Comparison of ENCODE assay signal across 11 mouse cellular contexts in the genomic region with DNA sequence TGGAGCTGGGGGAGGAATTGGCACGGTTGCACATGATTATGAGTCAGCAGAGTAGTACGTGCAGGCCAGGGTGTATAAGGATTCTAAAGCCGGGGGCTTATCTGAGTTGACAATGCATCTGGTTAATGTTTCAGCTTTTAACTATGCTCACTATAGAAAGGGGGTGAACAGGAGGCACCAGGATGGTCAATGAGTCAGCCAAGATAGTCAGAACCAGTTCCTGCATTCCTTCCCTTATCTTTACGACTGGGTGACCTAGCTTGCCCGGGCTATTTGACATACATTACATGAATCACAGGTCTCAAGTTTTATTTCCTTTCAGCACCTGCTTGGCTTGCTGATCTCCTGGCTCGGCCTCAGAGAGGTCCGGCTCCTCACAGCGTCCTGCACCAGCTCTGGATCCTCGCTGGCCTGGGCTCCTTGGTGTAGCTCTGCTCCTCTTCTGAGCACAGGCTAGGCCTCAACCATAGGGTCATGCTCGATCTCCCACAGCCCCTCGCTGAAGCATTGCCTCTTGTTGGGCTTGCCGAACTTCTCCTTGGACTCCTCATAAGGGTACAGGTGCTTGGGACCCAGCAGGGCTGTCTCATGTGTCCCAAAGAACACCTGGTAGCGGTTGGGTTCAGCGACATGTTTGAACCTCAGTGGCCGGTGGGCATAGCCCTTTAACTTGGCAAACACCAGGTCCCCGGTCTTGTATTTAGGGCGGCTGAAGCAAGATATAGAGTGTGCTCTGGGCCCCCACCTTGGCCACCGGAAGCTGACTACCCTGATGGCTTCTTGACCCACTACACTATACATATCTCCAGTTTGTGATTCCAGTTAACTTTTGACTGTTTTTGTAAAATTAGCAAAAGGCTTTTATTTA. TPM values are rescaled to one million over a fixed set of nuclear protein-coding genes. Genes with fewer than 3 reads are reported as not detected.
DNase-seq lines count a peak whose midpoint lies in the region; ATAC-seq and TF ChIP-seq lines count a peak whose summit lies in the region.
"Had no signal": no experiment of that assay in that cellular context is flagged by ENCODE, and none has a peak within 500 bp of the region (broad histone marks: within the 10 kb centered on the region; RNA-seq: fewer than 3 reads in every experiment).

No protein-coding gene starts in this region.

- no peak for TF ChIP-seq EP300 in liver, postnatal 0 days (IDR thresholded peaks at IDR 0.05; ENCODE audit: low read depth)

- no peaks in the 10 kb centered on the region for H3K27me3 ChIP-seq in liver, postnatal 0 days (ENCODE audit: insufficient read depth, low read length)
- no peaks in the 10 kb centered on the region for H3K27me3 ChIP-seq in intestine, postnatal 0 days (replicated peaks; ENCODE audit: control insufficient read depth, insufficient read depth, low read length)
- H3K27me3 ChIP-seq in stomach, embryonic 16.5 days (ENCODE audit: control insufficient read depth, insufficient read depth, low read length) = no peaks in the 10 kb centered on the region

- TF ChIP-seq CTCF in liver, postnatal 0 days (IDR thresholded peaks at IDR 0.05; ENCODE audit: low read depth) = no peak
- TF ChIP-seq CTCF in intestine, postnatal 0 days (IDR thresholded peaks at IDR 0.05; ENCODE audit: low read depth) = no peak

- H3K4me2 ChIP-seq in liver, postnatal 0 days (ENCODE audit: low read depth, low read length) = no peak overlapping the region
- peak overlapping the region; percentile 35; the same call in 1 of the 2 replicates for H3K4me2 ChIP-seq in intestine, postnatal 0 days (replicated peaks; ENCODE audit: low read depth)
- no peak overlapping the region for H3K4me2 ChIP-seq in stomach, embryonic 16.5 days (ENCODE audit: low read depth, low read length)

- DNase-seq in liver = peak; percentile 9
- no peak for DNase-seq in liver, postnatal 0 days
- peak; percentile 12 for DNase-seq in heart, postnatal 4 days
- DNase-seq in cerebellum, adult 11 months = no peak
- no peak for DNase-seq in right cerebral cortex, postnatal 36 days (ENCODE audit: low spot score in 2 of 2)
- DNase-seq: adrenal gland, postnatal 10 days; cerebellum, adult 2 months; right cerebral cortex, adult 18-20 months; thymus, postnatal 14 days had no signal

- no peak overlapping the region for H3K27ac ChIP-seq in liver, postnatal 0 days (ENCODE audit: low read depth)
- H3K27ac ChIP-seq in intestine, postnatal 0 days (ENCODE audit: low read depth, low read length) = peak overlapping the region; percentile 73
- H3K27ac ChIP-seq in stomach, embryonic 16.5 days (ENCODE audit: low read length) = peak overlapping the region; percentile 80

- H3K36me3 ChIP-seq in liver, postnatal 0 days (replicated peaks; ENCODE audit: insufficient read depth, low read length) = no peaks in the 10 kb centered on the region
- H3K36me3 ChIP-seq in intestine, postnatal 0 days (ENCODE audit: control insufficient read depth, insufficient read depth) = no peaks in the 10 kb centered on the region
- no peaks in the 10 kb centered on the region for H3K36me3 ChIP-seq in stomach, embryonic 16.5 days (ENCODE audit: control insufficient read depth, insufficient read depth, low read length)

- H3K9me3 ChIP-seq in liver, postnatal 0 days (ENCODE audit: low read length) = peaks cover 6% of the 10 kb centered on the region; the same call in 1 of the 2 replicates
- no peaks in the 10 kb centered on the region for H3K9me3 ChIP-seq in intestine, postnatal 0 days (ENCODE audit: control insufficient read depth)
- H3K9me3 ChIP-seq in stomach, embryonic 16.5 days (replicated peaks; ENCODE audit: control insufficient read depth, low read length) = peaks cover 9% of the 10 kb centered on the region; the same call in 1 of the 2 replicates

- no peak overlapping the region for H3K4me3 ChIP-seq in liver, postnatal 0 days (ENCODE audit: low read depth, low read length)
- no peak overlapping the region for H3K4me3 ChIP-seq in intestine, postnatal 0 days (ENCODE audit: low read depth, low read length)
- H3K4me3 ChIP-seq in stomach, embryonic 16.5 days (replicated peaks; ENCODE audit: low read length) = no peak overlapping the region

- H3K9ac ChIP-seq in liver, postnatal 0 days (replicated peaks) = no peak overlapping the region
- H3K9ac ChIP-seq in intestine, postnatal 0 days (ENCODE audit: low read depth, low read length) = no peak overlapping the region
- no peak overlapping the region for H3K9ac ChIP-seq in stomach, embryonic 16.5 days (ENCODE audit: low read length)

- 67% methylated on average over 18 of the region's 18 CpGs for WGBS in liver, postnatal 0 days (ENCODE audit: insufficient replicate concordance)
- 59% methylated on average over 18 of the region's 18 CpGs for WGBS in intestine, postnatal 0 days
- WGBS in stomach, embryonic 16.5 days = 68% methylated on average over 18 of the region's 18 CpGs

- H3K4me1 ChIP-seq in liver, postnatal 0 days (ENCODE audit: insufficient read depth) = no peaks in the 10 kb centered on the region
- no peaks in the 10 kb centered on the region for H3K4me1 ChIP-seq in intestine, postnatal 0 days (replicated peaks; ENCODE audit: control insufficient read depth, insufficient read depth, low read length)
- H3K4me1 ChIP-seq in stomach, embryonic 16.5 days (ENCODE audit: control insufficient read depth, insufficient read depth, low read length) = no peaks in the 10 kb centered on the region

- no peak for ATAC-seq in liver, postnatal 0 days
- peak; percentile 98 for ATAC-seq in intestine, postnatal 0 days
- ATAC-seq in stomach, embryonic 16.5 days (ENCODE audit: insufficient read depth, low FRiP score) = peak; percentile 86

RNA-seq across cellular contexts. Expression of a gene that starts 21.0 kb away (rescaled TPM):
- not detected in 2 replicates for polyA plus RNA-seq in liver, postnatal 0 days (2015; fragmentation: Nextera tagmentation; extraction: Ambion mirVana)
- not detected for total RNA-seq in heart, postnatal 4 days (2021)
- polyA plus RNA-seq in intestine, postnatal 0 days (2015; fragmentation: Nextera tagmentation; extraction: Ambion mirVana) = not detected in 2 replicates
- not detected in 2 replicates for polyA plus RNA-seq in stomach, embryonic 16.5 days (2015; fragmentation: Nextera tagmentation; extraction: Ambion mirVana)
- total RNA-seq: adrenal gland, postnatal 10 days had no signal
- polyA plus RNA-seq: cerebellum, adult 2 months had no signal

Comparison
In these comparisons a context has a peak if more than half of its experiments do, and no peak if none do; other contexts are left out.
1. DNase-seq: peak in liver (single experiment) and heart, postnatal 4 days (single experiment); none in liver, postnatal 0 days (single experiment), cerebellum, adult 11 months (single experiment) and right cerebral cortex, postnatal 36 days (0 of 2).